Mouse (Mus musculus): Measurements from ENCODE around the gene Gm7073. TPM values are rescaled to one million over a fixed set of nuclear protein-coding genes. Genes with fewer than 3 reads are reported as not detected.

Gm7073 gene
- total RNA-seq (2012; rRNA removed) (not detected in 2 replicates), total RNA-seq (2014; rRNA removed) (not detected in 2 replicates), polyA plus RNA-seq (2012; ENCODE audit: insufficient read length, low read depth) (not detected in 2 replicates)

DNA sequence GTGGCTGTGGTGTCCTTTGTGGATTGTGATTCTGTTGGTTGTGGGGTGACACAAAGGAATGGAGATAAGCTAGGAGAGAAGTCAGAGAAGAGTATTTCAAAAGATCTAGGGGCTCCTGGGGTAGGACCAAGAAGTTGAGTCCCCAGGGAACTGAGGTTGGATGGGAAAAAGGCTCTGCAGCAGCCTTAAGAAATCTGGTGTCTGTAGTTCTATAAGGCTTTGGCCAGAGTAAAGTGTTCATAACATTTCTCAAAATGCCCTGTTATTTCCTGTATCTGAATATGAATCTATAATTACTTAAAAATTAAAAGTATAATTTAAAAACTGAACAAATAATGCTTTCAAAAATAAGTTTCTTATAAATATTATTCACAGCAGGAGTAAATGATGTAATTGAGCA is at the start of gene Gm7073:
Gm7073 (minus strand) TSS at position 101 of the 400 bp plus-strand sequence.
- Histone ChIP-seq H3K4me2 (ENCODE audit: insufficient read depth, low read depth, poor library complexity, severe bottlenecking) (no peak within 1 kb of the TSS), H3K27ac (ENCODE audit: insufficient read depth, low read depth) (no peak within 1 kb of the TSS), H3K36me3 (replicated peaks in 1 of 2; ENCODE audit: control insufficient read depth in 1 of 2, insufficient read depth in 1 of 2, low read length in 1 of 2) (no peaks in the 10 kb centered on the region), H3K9me3 (replicated peaks; ENCODE audit: low read length) (no peaks in the 10 kb centered on the region), H3K4me3 (replicated peaks in 1 of 3; ENCODE audit: low read depth in 2 of 3, low read length in 2 of 3, poor library complexity in 1 of 3) (no peak within 1 kb of the TSS), H3K9ac (ENCODE audit: insufficient read depth, low read depth) (no peak within 1 kb of the TSS), H3K4me1 (ENCODE audit: control insufficient read depth in 1 of 2, insufficient read depth in 2 of 2) (no peaks in the 10 kb centered on the region), H3K27me3 (replicated peaks) (no peaks in the 10 kb centered on the region), H3K79me2 (replicated peaks; ENCODE audit: control insufficient read depth, extremely low read depth, insufficient read depth, poor library complexity, severe bottlenecking) (no peaks in the 10 kb centered on the region)
- in situ Hi-C loops (cut with MboI; ENCODE audit: low pct_ligation_motif_present, low pct_unique_long_range_greater_than_20kb, low sequenced_read_pairs) (no loop called here), dilution Hi-C loops (cut with MboI; ENCODE audit: extremely low pct_ligation_motif_present, extremely low pct_unique_long_range_greater_than_20kb, low sequenced_read_pairs) (no loop called here)
- no peak for TF ChIP-seq MAX (IDR thresholded peaks at IDR 0.05; ENCODE audit: low read length)
- no peak for TF ChIP-seq MAZ (IDR thresholded peaks at IDR 0.05; ENCODE audit: low read depth, low read length)
- DNase-seq (ENCODE audit: extremely low read depth): no peak

DNA sequence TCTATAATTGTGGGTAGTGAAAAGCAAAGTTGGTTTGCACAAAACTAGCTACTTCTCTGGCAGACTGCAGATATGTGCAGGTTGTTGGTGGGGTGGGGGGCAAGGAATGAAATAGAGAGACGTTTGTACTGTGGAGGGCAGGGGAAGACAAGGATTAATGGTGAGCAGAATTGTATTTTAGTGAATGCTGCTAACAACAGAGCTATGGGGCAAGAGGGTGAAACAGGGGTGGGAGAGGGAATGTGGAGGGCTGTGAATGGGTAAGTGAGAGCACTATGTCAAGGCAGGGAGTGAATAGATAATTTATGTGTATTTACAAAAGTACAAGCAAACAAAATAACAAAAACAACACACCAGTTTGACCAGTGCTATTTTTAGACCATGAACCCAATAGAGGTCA is 31.5 kb upstream of the Gm7073 start:
- Histone ChIP-seq H3K4me3 (replicated peaks in 1 of 3; ENCODE audit: low read depth in 2 of 3, low read length in 2 of 3, poor library complexity in 1 of 3) (no peak overlapping the region), H3K79me2 (replicated peaks; ENCODE audit: control insufficient read depth, extremely low read depth, insufficient read depth, poor library complexity, severe bottlenecking) (no peaks in the 10 kb centered on the region), H3K27ac (ENCODE audit: insufficient read depth, low read depth) (no peak overlapping the region), H3K36me3 (replicated peaks in 1 of 2; ENCODE audit: control insufficient read depth in 1 of 2, insufficient read depth in 1 of 2, low read length in 1 of 2) (no peaks in the 10 kb centered on the region), H3K9ac (ENCODE audit: insufficient read depth, low read depth) (no peak overlapping the region), H3K4me2 (ENCODE audit: insufficient read depth, low read depth, poor library complexity, severe bottlenecking) (no peak overlapping the region), H3K4me1 (ENCODE audit: control insufficient read depth in 1 of 2, insufficient read depth in 2 of 2) (no peaks in the 10 kb centered on the region), H3K9me3 (replicated peaks; ENCODE audit: low read length) (no peaks in the 10 kb centered on the region), H3K27me3 (replicated peaks) (no peaks in the 10 kb centered on the region)
- in situ Hi-C loops (cut with MboI; ENCODE audit: low pct_ligation_motif_present, low pct_unique_long_range_greater_than_20kb, low sequenced_read_pairs) (no loop called here), dilution Hi-C loops (cut with MboI; ENCODE audit: extremely low pct_ligation_motif_present, extremely low pct_unique_long_range_greater_than_20kb, low sequenced_read_pairs) (no loop called here)
- DNase-seq (ENCODE audit: extremely low read depth): no peak
- TF ChIP-seq KAT2A (IDR thresholded peaks at IDR 0.05; ENCODE audit: insufficient replicate concordance, low read length): no peak
- TF ChIP-seq RAD21 (IDR thresholded peaks at IDR 0.05; ENCODE audit: low read depth, low read length): no peak
- TF ChIP-seq ZC3H11A (IDR thresholded peaks at IDR 0.05; ENCODE audit: low read depth, low read length): no peak
- no peak for TF ChIP-seq ZNF384 (IDR thresholded peaks at IDR 0.05; ENCODE audit: low read depth, low read length)
- TF ChIP-seq EP300 (IDR thresholded peaks at IDR 0.05; ENCODE audit: low read length): no peak
- TF ChIP-seq MAZ (IDR thresholded peaks at IDR 0.05; ENCODE audit: low read depth, low read length): no peak
- no peak for TF ChIP-seq ELF1 (IDR thresholded peaks at IDR 0.05; ENCODE audit: low read depth, low read length)
- no peak for TF ChIP-seq MAFK (IDR thresholded peaks at IDR 0.05; ENCODE audit: insufficient replicate concordance, low read length)
- TF ChIP-seq USF2 (conservative IDR thresholded peaks at IDR 0.05; ENCODE audit: low read depth, low read length): no peak
- TF ChIP-seq ETS1 (conservative IDR thresholded peaks at IDR 0.05; ENCODE audit: low read depth, low read length): no peak
- no peak for TF ChIP-seq NELFE (IDR thresholded peaks at IDR 0.05; ENCODE audit: low read depth, low read length)
- TF ChIP-seq MAX (IDR thresholded peaks at IDR 0.05; ENCODE audit: low read length): no peak

DNA sequence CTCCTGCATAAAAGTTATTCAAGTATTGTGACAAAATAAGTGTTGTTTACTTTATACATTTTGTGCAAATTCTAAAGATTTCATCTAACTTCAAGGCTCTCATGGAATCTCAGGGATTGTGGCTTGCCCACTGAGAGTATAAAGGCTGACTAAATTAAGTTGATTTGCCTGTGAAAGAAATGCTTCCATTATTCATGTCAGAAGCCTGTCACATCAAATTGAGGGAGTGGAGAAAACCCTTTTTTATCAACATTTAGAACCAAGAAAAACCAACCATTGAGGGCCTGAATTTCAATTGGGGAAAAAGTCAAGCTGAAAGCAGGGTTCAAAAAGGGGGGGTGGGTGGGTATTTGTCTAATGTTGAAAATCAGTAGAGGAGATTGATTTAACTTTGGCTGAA is 30.0 kb upstream of the Gm7073 start:
- in situ Hi-C loops (cut with MboI; ENCODE audit: low pct_ligation_motif_present, low pct_unique_long_range_greater_than_20kb, low sequenced_read_pairs): no loop called here
- no peaks in the 10 kb centered on the region for H3K27me3 ChIP-seq (replicated peaks)
- no peaks in the 10 kb centered on the region for H3K4me1 ChIP-seq (ENCODE audit: control insufficient read depth in 1 of 2, insufficient read depth in 2 of 2)

More for the DNA sequence above, 30.0 kb upstream of the Gm7073 start:
- no peak overlapping the region for H3K27ac ChIP-seq (ENCODE audit: insufficient read depth, low read depth)
- H3K79me2 ChIP-seq (replicated peaks; ENCODE audit: control insufficient read depth, extremely low read depth, insufficient read depth, poor library complexity, severe bottlenecking): no peaks in the 10 kb centered on the region
- no peaks in the 10 kb centered on the region for H3K36me3 ChIP-seq (replicated peaks in 1 of 2; ENCODE audit: control insufficient read depth in 1 of 2, insufficient read depth in 1 of 2, low read length in 1 of 2)
- TF ChIP-seq USF1 (IDR thresholded peaks at IDR 0.05; ENCODE audit: low read depth, low read length) (no peak), ETS1 (conservative IDR thresholded peaks at IDR 0.05; ENCODE audit: low read depth, low read length) (no peak), NRF1 (IDR thresholded peaks at IDR 0.05; ENCODE audit: low read depth, low read length) (no peak), GABPA (IDR thresholded peaks at IDR 0.05; ENCODE audit: insufficient replicate concordance, low read depth, low read length) (no peak), BHLHE40 (IDR thresholded peaks at IDR 0.05; ENCODE audit: low read depth, low read length) (no peak), POLR2A (IDR thresholded peaks at IDR 0.05; ENCODE audit: low read depth, low read length) (no peak), KAT2A (IDR thresholded peaks at IDR 0.05; ENCODE audit: insufficient replicate concordance, low read length) (no peak), USF2 (conservative IDR thresholded peaks at IDR 0.05; ENCODE audit: low read depth, low read length) (no peak)
- no peak overlapping the region for H3K4me2 ChIP-seq (ENCODE audit: insufficient read depth, low read depth, poor library complexity, severe bottlenecking)
- H3K4me3 ChIP-seq (replicated peaks in 1 of 3; ENCODE audit: low read depth in 2 of 3, low read length in 2 of 3, poor library complexity in 1 of 3): no peak overlapping the region
- H3K9me3 ChIP-seq (replicated peaks; ENCODE audit: low read length): no peaks in the 10 kb centered on the region
- DNase-seq (ENCODE audit: extremely low read depth): no peak
- dilution Hi-C loops (cut with MboI; ENCODE audit: extremely low pct_ligation_motif_present, extremely low pct_unique_long_range_greater_than_20kb, low sequenced_read_pairs): no loop called here
- H3K9ac ChIP-seq (ENCODE audit: insufficient read depth, low read depth): no peak overlapping the region

Measured in CH12.LX (cell line).